Mouse (Mus musculus) natural killer cell, adult 2 months (primary cell): Measurements from ENCODE around the gene 1700013F07Rik.
A peak's percentile ranks its signal among the peaks of the same experiment; 100 is the strongest.
"Not testable (repeated sequence)": the region's sequence is repeated elsewhere in the genome, so short reads cannot be mapped to it uniquely, and the experiment has no call there.

Experiments
- DNase-seq, 2 experiments: peaks; one replicate each; pipeline ENCODE4 v3.0.0; 2022; ENCODE audit warnings: low spot score in 2 of 2

Gene 1700013F07Rik

DNA sequence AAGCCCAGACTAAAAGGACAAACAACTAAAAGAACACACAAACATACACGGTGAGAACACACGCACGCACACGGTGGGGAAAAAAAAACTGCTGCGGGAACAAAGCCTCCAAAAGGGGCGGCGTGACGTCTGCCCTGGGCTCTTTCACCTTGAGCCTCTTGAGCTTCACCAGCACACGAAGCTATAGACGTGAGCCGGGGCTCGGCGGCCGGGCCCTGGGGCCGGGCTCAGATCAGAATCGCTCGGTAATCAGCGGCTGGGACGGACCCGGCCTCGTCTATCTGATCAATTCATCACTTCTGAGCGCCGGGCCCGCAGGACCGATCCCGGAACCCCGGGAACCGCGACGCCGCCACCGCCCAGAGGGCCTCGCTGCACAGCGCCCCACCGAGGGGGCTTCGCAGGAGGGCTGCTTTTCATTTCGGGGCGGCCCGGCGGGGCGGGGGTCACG is 20.2 kb downstream of the 1700013F07Rik start:
- DNase-seq = no peak

DNA sequence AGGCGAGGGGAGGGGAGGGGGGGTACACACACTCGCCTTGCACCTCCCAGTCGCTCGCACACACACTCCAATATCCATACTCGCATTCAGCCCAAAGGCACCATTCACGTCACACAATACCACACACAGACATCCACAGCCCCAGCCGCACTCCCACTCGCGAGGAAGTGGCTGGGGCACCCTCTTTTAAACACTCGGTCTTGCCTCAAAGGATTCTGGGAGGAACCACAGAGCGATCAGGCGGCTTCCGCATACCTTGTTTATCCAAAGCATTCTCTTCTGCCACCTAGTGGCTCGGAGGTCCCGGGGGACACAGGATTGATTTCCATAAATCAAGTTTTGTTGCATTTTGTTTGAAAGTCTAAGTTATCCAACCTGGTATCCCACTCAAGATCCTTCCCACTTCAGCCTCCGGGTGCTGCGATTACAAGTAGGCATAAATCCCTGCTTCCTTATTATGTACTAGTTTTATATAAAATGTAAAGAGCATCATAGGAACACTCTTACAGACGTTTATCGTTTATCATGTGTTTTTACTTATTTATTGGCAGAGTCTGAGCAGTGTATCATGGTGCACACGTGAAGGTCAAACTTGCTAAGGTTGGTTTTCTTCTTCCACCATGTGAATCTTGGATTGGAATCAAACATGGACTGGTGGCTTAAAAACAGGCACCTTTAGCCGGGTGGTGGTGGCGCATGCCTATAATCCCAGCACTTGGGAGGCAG is 20.8 kb downstream of the 1700013F07Rik start:
- DNase-seq = peak; percentile 94 to 95

GRCm38 (mm10) chr3:108557888-108558287 is 23.9 kb downstream of the 1700013F07Rik start:
- DNase-seq = no peak

GRCm38 (mm10) chr3:108562133-108562730 is 28.3 kb downstream of the 1700013F07Rik start, which contains the start of gene Tmem167b:
Gene Tmem167b, minus strand, starts transcription at chr3:108562466.
- DNase-seq = peak; percentile 96 to 97

DNA sequence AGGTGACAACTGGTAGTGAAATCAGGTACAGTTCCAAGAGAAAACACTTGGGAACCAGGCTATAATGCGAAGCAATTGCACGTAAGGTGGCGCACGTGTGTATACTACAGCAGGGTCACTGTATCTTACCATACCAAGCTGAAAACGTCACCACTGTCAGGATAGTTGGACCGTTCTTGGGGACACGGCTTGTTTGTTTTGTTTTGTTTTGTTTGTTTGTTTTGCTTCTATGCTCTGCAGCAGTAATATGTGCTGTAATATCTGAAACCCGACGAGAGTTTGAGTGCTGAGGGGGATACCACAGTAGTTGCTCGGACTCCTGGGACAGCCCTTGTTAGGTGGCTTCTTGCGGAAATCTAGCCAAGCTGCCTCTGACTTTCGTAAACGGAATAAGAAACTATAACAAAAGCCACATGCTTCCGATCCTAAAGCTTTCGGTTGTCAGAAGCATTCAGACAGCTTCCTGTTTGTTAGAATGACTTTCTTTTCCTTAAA is 28.9 kb downstream of the 1700013F07Rik start:
- peak in 1 of 2 experiments; percentile 26 for DNase-seq

DNA sequence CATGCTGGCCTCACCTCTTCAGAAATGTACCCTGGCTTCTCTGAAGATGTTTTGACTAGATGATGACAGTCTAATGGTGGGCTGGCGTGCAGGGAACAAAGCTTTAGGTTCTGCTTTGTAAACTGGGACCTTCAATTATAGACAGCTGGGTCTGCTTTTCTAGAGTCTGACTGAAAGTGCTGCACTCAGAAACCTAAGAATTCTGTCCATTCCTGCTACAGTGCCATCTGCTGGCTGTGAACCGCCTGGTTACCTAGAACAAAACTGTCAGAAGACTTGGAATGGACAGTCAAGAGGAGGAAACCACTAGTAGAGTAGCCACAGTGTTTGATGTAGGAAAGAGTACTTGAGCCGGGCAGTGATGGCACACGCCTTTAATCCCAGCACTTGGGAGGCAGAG is 29.4 kb downstream of the 1700013F07Rik start:
- peak; percentile 80 to 84 for DNase-seq

- no peak for DNase-seq
Observed at GRCm38 (mm10) chr3:108567990-108568877, 34.3 kb downstream of the 1700013F07Rik start.

DNA sequence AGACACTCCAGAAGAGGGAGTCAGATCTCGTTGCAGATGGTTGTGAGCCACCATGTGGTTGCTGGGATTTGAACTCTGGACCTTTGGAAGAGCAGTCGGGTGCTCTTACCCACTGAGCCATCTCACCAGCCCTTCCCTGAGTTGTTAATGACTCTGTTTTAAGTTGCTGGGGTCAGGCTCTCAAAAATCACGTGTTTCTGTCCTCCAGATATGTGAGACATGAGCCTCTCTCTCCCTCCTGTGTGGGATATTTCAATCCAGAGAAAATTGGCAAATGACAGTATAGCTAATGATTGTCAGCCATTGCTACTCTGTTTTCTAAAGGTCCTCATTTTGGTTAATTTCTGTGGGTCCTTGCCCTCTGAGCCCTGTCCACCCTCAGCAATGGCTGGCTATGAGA is 35.7 kb downstream of the 1700013F07Rik start:
- DNase-seq = not testable (repeated sequence)

DNA sequence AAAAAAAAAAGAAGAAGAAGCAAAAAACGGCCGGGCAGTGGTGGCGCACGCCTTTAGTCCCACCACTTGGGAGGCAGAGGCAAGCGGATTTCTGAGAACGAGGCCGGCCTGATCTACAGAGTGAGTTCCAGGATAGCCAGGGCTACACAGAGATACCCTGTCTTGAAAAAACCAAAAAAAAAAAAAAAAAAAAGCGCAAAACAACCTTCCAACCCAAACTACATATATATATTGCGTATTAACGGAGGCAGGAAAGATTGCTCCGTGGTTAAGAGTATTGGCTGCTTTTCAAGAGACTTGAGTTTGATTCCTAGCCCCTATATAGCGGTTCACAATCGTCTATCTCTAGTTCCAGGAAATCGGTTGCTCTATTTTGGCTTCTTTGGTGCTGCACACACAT is 36.9 kb downstream of the 1700013F07Rik start:
- DNase-seq = no peak

GRCm38 (mm10) chr3:108571443-108572294 is 37.7 kb downstream of the 1700013F07Rik start, which contains the start of gene Taf13:
Gene Taf13, plus strand, starts transcription at chr3:108571698.
- DNase-seq = peak; percentile 94 to 96

DNA sequence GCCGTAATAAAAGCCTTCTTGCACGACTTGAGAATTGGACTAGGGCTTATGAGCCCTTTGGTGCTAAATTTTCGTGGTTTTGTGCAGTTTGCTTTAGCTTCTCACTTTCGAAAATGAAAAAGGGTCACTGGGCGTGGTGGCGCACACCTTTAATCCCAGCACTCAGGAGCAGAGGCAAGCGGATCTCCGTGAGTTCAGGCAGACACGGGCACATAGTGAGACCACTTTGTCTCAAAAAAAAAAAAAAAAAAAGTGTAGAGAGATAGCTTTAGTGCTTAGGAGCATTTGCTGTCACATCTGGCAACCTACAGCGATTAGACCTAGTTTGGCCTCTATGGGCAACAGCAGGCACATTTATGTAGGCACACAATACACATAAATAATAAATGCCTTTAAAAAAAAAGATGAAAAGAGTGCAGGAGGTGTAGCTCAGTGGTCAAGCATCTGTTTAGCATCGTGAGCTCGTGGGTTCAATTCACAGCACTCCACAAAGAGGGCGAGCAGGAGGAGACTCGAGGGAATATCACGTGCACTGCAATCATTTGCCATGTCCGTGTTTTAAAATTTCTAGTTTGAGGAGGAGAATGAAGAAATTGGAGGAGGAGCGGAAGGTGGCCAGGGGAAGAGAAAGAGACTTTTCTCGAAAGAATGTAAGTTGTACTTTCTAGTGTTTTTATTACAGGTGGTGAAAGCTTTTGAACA is 38.5 kb downstream of the 1700013F07Rik start:
- DNase-seq = no peak

DNA sequence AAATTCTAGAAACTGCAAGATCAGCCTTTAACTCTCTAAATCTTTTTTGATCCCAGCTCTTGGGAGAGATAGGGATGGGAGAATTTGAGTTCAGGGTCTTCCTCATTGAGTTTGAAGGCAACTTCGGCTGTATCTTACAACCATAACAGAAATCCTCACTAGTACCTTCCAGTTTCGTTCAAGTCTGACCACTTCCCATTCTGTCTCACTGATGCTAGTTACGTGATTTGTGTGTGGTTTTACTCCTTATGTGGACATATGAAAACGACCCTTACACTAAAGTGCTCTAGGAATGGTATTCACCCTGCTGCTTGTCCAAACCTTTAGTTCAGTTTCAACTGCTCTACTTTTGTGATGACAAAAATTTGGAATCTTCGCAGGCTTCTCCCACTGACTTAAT is 40.1 kb downstream of the 1700013F07Rik start:
- DNase-seq = no peak

- DNase-seq = no peak
Observed at GRCm38 (mm10) chr3:108584580-108584979, 50.6 kb downstream of the 1700013F07Rik start.

DNA sequence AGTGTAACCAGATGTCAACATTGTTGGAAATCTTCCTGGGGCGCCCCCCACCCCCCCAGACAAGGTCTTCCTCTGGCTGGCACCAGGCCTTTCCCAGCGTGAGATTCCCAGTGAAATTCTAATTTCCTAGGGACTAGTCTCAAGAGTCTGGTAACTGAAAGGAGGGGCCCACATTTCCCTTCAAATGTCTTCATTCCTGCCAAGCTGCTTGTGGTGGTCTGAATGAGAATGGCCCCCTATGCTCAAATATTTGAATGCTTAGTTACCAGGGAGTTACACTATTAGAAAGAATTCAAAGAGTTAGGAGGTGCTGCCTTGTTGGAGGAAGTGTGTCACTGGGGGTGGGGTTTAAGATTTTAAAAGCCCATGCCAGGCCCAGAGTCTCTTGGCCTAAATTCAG is 54.5 kb downstream of the 1700013F07Rik start:
- no peak for DNase-seq

- peak; percentile 91 to 96 for DNase-seq
Observed at GRCm38 (mm10) chr3:108590786-108591529, 57.0 kb downstream of the 1700013F07Rik start, which contains the start of gene Wdr47. Gene Wdr47, plus strand, starts transcription at chr3:108591279.

GRCm38 (mm10) chr3:108591530-108592522 is 57.9 kb downstream of the 1700013F07Rik start:
- no peak for DNase-seq
